Mouse (Mus musculus) E14TG2a.4 (cell line): ENCODE measurements at regions not wholly inside any gene's neighbourhood (a gene's known extent, or its start where the extent isn't known, plus 50 kb on each side); places are given as distances from the start of the nearest gene placed in this dataset.

Experiments
- CTCF ChIP-seq: conservative IDR thresholded peaks from 2 replicates; pipeline ENCODE4 v1.5.1; 2014; ENCODE audit warnings: low read length
- NANOG ChIP-seq: IDR thresholded peaks from 2 replicates; pipeline ENCODE4 v1.6.1; 2014; ENCODE audit warnings: borderline replicate concordance, low read length, mixed read lengths
- POU5F1 ChIP-seq: IDR thresholded peaks from 2 replicates; pipeline ENCODE4 v1.6.1; 2014; ENCODE audit warnings: low read length, borderline replicate concordance

DNA sequence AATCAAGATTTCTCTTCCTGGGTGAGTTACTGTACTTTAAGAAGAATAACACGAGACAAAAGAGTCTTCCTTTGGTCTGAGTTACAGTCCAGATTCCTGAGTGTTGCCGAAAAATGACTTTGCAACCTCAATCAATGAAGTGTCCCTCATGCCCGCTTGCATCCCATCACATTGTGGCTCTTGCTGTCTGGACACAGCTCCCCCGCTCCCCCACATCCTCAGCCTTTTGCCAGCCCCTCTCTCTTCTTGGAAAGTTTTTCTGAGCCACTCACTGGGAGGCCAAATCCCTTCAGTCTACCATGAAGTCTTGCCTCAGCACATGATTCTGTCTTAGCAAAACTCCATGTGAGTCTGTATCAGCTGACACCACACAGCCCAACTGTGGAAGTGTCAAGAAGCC lies 145.3 kb downstream of the Drd1 start:
- no peak for TF ChIP-seq CTCF
- no peak for TF ChIP-seq NANOG
- no peak for TF ChIP-seq POU5F1
